Mouse (Mus musculus) layer of hippocampus, adult 6 months (tissue): ENCODE measurements around the gene Mpdz. TPM values are rescaled to one million over a fixed set of nuclear protein-coding genes. Genes with fewer than 3 reads are reported as not detected.

ENCODE experiments used
- long read RNA-seq, 2 experiments: library from polyadenylated mRNA; unstranded; transcript quantifications; one replicate each; pipeline ENCODE4 v2.0.0; 2019 to 2020
- polyA plus RNA-seq: library from polyadenylated mRNA; unstranded; fragments of <200 nt; fragmentation: Nextera tagmentation; gene quantifications from 2 replicates; pipeline ENCODE4 v1.2.3, GENCODE M21; 2021

The Mpdz gene
- polyA plus RNA-seq, result 9.5 and 10.7 TPM in 2 replicates
- long read RNA-seq, experiment 1, partial matches to known transcripts, result 19 of 23 reads
- long read RNA-seq, experiment 1, other reads (novel, unspliced or antisense), result 4 of 23 reads
- long read RNA-seq, experiment 2, full-length matches to known transcripts, result 6 of 48 reads
- long read RNA-seq, experiment 2, partial matches to known transcripts, result 36 of 48 reads
- long read RNA-seq, experiment 2, other reads (novel, unspliced or antisense), result 6 of 48 reads

GRCm38 (mm10) chr4:81442078-81442981, at the start of gene Mpdz:
Gene Mpdz, minus strand, starts transcription at chr4:81442815.

